Mouse (Mus musculus): ENCODE data around the gene Cpt2.

GRCm38 (mm10) chr4:107949918-107950317, 26.5 kb upstream of the Cpt2 start:
- TF ChIP-seq CHD2 (IDR thresholded peaks at IDR 0.05; ENCODE audit: low read depth, low read length): no peak
- no peak for TF ChIP-seq ZC3H11A (IDR thresholded peaks at IDR 0.05; ENCODE audit: borderline replicate concordance, low read depth, low read length)
- TF ChIP-seq ZNF384 (IDR thresholded peaks at IDR 0.05; ENCODE audit: low read depth, low read length): no peak
- TF ChIP-seq HCFC1 (IDR thresholded peaks at IDR 0.05; ENCODE audit: borderline replicate concordance, insufficient read depth, low read length): no peak
